Mouse (Mus musculus): ENCODE measurements around the gene Kcna5. TPM values are rescaled to one million over a fixed set of nuclear protein-coding genes. Genes with fewer than 3 reads are reported as not detected.
A peak's percentile ranks its signal among the peaks of the same experiment; 100 is the strongest.

The Kcna5 gene
- total RNA-seq, 1 experiment from 2014 or later = 3.5 TPM

DNA sequence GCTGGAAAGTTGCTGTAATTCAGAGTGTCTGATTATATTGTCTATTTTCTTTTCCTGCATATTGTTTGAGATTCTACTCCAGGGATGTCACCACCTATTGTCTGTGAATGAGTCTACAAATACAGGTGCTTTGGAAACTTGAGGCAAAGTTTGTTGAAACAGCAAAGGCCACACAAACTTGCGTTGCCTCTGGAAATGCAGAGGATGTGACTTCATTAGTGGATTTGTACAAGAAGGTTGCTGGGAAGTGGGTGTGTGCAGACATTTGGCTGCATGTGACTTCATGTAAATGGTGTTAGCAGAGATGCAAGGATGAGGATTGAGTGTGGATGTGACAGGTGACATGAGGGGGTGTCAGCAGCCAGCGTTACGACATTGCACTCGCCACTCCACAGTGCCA lies 1.7 kb upstream of the Kcna5 start:
- no peak for DNase-seq

DNA sequence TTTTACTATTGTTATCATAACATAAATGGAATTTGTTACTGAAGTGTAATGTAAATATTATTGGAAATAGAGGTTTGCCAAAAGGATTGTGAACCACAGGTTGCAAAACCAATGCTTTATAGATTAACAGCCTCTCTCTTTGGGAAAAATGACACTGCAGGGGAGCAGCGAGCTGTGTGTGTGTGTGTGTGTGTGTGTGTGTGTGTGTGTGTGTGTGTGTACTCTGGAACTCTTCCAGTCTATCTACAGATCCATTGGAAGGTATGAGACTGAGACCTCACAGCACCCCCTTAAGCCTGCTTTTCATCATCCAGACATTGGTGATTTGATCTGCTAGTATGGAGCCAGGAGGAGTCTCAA lies 679 bp upstream of the Kcna5 start:
- DNase-seq = no peak

DNA sequence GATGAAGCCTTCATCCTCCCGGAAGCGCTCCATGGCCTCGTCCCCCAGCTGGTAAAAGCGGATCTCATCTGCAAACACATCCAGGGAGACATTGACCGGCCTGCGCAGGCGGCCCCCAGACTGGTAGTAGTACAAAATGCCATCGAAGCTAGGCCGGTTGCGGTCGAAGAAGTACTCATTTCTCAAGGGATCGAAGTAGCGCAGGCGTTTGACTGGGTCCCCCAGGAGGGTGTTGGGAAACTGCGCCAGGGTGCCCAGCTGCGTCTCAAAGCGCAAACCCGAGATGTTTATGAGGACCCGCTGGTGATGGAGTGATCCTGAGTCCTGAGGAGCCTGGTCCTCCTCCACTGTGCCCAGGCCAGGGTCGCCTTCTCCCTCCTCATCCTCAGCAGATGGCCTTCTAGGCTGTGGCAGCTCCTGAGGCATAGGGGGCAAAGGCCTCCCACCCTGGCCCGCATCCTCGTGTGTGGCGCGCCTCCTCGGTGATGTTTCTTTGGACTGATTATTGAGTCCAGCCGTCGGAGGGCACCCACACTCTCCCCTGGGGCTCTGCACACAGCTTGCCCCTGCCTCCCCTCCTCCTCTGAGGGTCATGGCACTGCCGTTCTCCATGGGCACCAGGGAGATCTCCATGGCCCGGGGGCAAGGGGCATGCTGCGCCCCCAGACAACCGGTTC lies 543 bp downstream of the Kcna5 start:
- DNase-seq = no peak

DNA sequence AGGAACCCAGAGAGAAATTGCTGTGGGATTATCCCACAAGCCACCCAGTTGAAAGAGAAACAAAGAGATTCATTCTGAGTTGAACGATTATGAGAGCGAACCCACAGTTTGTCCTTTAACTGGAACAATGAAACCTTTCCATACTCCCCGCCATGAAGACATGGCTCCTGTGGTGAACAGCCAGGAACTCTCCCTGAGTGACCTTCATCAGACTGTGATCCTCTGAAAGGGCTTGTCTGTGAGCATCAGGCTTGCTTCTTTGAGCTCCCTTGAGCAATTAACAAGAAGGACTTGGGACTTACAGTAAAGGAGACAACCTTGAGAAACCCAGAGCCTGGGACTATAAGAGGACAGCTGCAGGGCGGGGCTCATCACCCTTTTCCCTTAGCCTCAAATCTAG lies 3.9 kb downstream of the Kcna5 start:
- DNase-seq = no peak

- DNase-seq = no peak
Observed at GRCm38 (mm10) chr6:126530019-126530418, 5.2 kb downstream of the Kcna5 start.

GRCm38 (mm10) chr6:126514720-126515119 lies 20.5 kb downstream of the Kcna5 start:
- DNase-seq = no peak

DNA sequence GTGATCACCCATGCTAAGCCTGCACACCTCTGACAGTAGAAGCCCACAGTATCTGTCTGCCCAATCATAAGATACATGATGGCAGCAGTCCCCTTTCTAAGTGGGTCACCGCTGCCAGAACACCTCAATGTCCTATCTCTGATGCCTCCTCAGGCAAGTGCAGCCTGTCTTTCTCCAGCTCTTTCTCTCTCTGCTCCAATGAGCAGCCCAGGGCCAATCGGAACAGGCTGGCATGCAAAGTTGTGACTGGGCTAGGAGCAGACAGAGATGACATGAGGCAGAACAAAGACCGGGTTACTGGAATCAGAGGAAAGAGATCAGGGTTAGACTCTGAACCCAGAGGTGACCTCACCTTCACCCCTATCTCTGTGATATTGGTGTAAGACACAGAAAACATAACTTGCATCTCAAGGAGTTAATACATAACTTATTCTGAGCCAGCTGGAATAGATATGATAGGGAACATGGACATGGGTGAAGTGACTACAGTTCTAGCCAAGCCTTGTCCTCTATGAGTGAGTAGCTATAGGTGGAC lies 21.4 kb downstream of the Kcna5 start:
- DNase-seq = no peak

DNA sequence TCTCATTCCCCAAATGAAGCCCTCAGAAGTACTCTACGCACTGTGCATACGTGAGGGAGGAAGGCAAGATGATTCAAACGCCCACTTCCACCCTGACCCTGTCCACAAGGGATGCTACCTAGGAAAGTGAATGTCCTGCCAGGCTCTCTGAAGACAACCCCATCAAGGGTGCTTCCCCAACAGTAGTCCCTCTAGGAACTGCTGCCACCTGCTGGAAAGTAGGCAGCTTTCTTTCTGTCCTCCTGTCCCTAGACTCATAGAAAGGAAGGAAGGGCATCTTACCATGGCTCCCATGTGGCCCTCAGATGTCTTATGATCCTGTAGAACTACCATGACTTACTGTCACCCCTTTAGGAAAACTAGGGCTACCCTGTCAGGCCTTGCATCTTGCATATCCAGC lies 22.1 kb downstream of the Kcna5 start:
- peak; percentile 17 for DNase-seq

DNA sequence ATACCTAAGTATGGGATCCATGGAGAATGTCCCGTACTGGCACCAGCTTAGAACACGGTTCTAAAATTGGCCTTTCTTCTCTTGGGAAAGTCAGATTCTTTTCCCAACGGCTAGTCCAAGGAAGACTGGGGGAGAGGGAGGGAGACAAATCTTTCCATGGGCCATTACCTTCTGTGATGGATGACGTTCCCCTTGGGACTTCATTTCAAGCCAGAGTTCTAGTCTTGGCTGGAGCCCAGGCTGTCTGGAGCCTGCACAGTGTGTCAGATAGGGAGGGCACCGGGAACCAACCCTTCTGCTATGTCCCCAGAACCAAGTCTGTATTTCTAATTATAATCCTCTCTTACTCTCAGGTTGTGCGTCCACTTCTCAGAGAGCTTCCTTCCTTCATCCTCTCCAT lies 26.5 kb downstream of the Kcna5 start:
- no peak for DNase-seq

DNA sequence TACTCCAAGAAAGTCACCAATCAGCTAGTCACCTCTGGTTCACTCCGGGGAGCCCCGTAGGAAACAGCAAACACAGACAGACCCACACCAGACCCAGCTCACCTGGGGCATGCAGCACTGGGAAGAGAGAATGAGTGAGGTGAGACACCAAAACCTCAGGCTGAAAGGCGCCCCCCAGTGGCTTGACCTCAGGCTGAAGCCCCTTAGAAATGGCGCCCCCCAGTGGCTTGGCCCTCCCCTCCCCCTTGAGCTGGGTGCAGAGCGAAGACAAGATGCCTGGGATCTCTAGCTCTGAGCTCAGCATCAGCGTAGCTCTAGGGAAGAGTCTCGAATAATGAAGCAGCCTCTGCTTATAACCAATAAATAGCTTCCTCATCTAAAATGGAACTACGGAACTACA lies 31.3 kb downstream of the Kcna5 start:
- DNase-seq = peak; percentile 10

DNA sequence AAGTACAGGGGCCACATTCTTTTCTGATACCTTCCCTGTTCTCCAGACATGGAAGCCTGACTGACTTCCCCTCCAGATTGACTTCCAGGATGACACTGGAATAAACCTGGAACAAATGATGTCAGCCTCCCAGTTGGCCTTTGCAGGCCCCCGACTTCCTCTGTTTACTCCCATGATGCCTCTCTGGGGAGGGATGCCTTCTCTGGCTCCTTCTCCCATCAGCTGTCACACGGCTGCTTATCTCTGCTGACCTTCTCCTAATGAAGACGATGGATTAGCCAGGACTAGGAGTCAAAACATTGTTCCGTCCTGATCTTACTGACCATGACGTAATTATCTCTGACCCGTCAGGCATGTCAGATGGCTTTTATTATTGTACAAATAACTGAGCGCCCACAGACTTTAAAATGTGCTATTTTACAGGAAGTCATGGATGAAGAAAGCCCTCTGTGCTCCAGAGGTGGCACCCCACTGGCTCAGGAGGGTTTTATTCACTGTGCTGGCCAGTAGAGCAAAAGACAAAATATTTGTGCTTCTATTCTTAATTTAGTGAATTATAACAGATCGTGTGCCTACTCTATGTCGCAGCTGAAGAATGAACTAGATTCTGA lies 32.4 kb downstream of the Kcna5 start:
- DNase-seq = no peak

DNA sequence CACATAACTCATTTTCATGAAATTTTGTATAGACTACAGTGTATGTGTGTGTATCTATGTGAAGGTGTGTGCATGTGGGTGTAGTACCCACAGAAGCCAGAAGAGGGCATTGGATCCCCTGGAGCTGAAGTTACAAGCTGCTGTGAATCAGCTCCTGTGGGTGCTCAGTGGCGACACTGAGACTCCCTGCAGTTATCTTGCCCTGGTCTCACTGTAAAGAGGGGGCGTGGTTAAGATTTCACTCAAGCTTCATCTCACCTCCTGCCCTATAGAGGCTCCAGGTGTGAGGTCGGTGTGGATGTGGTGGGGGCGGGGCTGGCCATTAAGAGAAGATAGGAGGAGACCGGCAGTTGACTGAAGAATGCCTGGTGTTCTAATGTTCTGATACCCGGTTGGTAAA lies 34.2 kb downstream of the Kcna5 start:
- DNase-seq = no peak

DNA sequence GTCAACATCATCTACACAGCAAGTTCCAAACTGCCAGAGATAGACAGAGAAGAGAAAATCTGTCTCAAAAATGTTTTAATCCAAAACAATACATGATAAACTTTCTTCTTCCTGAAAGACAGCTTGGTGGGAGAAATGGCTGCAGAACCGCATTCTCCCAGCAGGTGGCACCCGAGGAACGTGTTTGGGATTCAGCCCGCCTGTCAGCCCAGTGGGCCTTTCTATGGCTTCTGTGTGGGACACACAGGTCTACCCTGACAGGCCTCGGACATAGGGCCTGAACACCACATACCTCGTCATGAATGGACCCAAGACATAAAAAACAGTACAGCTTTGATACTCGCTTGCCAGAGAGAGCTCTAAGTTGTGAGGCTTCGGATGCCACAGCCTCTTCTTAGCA lies 35.1 kb downstream of the Kcna5 start:
- DNase-seq = peak; percentile 77

GRCm38 (mm10) chr6:126497878-126498277 lies 37.3 kb downstream of the Kcna5 start:
- DNase-seq = peak; percentile 51

DNA sequence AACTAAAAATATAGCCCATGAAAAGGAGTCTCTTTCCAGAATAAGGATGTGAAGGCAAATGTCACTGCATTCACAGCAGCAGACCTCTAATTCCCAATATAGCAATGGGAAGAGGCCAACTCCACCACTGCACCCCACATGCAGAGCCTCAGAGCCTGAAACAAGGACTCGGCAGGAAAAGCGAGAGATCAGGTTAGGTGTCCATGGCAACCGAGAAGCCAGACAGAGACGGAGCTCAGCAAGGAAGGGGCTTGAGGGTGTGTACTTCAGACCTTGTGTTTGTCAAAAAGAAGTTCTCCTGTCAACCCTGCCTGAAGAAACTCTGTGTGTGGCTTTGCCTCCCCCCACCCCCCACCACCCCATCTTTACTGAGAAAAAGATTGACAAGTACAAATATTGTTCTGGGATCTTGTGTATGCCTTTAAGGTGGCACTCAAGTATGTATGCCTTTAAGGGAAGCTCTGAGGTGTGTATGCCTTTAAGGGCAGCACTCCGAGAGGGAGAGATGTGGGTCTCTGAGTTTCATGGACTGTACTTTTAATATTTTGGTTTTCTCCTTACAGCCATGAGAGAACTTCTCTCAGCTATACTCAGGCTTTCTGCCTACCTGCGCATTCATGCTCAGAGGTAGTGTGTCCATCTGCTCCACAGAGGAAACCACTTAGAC lies 37.9 kb downstream of the Kcna5 start:
- no peak for DNase-seq

DNA sequence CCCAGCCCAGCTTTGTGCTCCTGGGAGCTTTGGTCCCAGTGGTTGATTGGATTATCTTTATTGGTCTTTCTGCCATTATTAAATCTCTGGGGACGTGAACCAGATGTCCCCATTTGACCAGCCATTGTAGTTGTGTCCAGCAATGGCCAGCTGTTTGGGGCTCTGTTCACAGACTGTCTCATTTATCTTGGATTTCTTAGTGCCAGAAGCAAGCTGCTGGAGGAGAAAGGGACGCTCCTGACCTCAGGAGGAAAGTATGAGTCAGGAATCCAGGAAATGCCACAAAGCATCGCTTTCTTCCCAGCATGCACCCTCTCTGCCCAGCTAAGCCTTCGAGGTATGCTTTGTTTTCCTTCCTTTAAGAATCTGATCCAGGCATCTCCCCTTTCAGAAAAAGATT lies 48.1 kb downstream of the Kcna5 start:
- no peak for DNase-seq

DNA sequence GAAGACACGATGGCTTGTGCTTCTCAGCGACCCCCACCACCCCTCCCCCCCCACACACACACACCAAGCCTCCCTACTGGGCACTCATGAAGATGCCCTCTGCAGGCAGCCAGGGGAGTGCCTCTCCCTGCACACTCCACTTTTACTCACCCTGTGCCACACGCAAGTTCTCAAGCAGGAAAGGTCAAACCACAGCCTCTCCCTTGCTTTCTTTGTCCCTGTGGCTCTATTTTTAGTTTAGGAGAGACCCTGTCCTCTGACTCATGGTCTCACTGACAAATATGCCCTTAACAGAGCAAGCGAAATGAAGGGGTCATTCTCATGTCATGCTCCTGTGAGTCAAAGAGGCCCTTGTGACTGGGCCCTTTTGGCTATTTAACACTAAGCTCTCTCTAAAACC lies 50.3 kb downstream of the Kcna5 start:
- peak; percentile 34 for DNase-seq

GRCm38 (mm10) chr6:126483264-126483867 lies 51.8 kb downstream of the Kcna5 start:
- DNase-seq = no peak

Other genes with a start within 250 kb of the Kcna5 start
- gene Kcna1, start 111.0 kb upstream of the Kcna5 start, total RNA-seq (2021) = 1.1 and 1.2 TPM in 2 replicates
- 1.5 and 1.6 TPM in 2 replicates for gene Kcna6, start 205.3 kb upstream of the Kcna5 start, total RNA-seq (2021)